Mouse (Mus musculus) embryonic facial prominence, embryonic 10.5 days (tissue): Measurements from ENCODE around the gene Zfp715. TPM values are rescaled to one million over a fixed set of nuclear protein-coding genes. Genes with fewer than 3 reads are reported as not detected.
A peak's percentile ranks its signal among the peaks of the same experiment; 100 is the strongest.

Source experiments
- DNase-seq: peaks from one replicate; pipeline ENCODE4 v3.0.0-alpha.2; 2017; ENCODE audit warnings: low spot score
- H3K27ac ChIP-seq: fragments of 300-500 bp; sonication (generic); replicated peaks from 2 replicates; pipeline ENCODE4 v1.5.1; 2016; ENCODE audit warnings: mild to moderate bottlenecking
- H3K27me3 ChIP-seq: fragments of 300-500 bp; sonication (generic); replicated peaks from 2 replicates; pipeline ENCODE4 v1.6.1; 2016; ENCODE audit warnings: low read depth, mild to moderate bottlenecking; ENCODE audit not compliant: poor library complexity, severe bottlenecking
- H3K36me3 ChIP-seq: fragments of 300-500 bp; sonication (generic); replicated peaks from 2 replicates; pipeline ENCODE4 v1.6.1; 2016; ENCODE audit warnings: mild to moderate bottlenecking, moderate library complexity
- H3K4me1 ChIP-seq: fragments of 300-500 bp; sonication (generic); 2 replicates; pipeline ENCODE4 v1.6.1; 2016
- H3K4me3 ChIP-seq: fragments of 300-500 bp; sonication (generic); 2 replicates; pipeline ENCODE4 v1.5.1; 2016; ENCODE audit warnings: mild to moderate bottlenecking, moderate library complexity
- H3K9me3 ChIP-seq: fragments of 300-500 bp; sonication (generic); 2 replicates; pipeline ENCODE4 v1.6.1; 2016; ENCODE audit warnings: mild to moderate bottlenecking
- WGBS: fragments of 180-500 bp; shearing (Covaris S2); methylation state at CpG from one replicate; pipeline ENCODE4 v1.1.7; 2016; 5-methylcytosine and 5-hydroxymethylcytosine counted together
- polyA plus RNA-seq: library from polyadenylated mRNA; unstranded; fragments of >200 nt; fragmentation: Nextera tagmentation; extraction: Ambion mirVana; gene quantifications from 2 replicates; pipeline ENCODE4 v1.2.1, GENCODE M21; 2016

The Zfp715 gene
- polyA plus RNA-seq, 1 experiment from 2014 or later, result 10.5 TPM

GRCm38 (mm10) chr7:43343191-43343590, 30.1 kb upstream of the Zfp715 start:
- 82% methylated on average over 5 of the region's 5 CpGs for WGBS
- Histone ChIP-seq H3K36me3 (no peaks in the 10 kb centered on the region), H3K27me3 (no peaks in the 10 kb centered on the region), H3K4me3 (no peak overlapping the region), H3K4me1 (no peaks in the 10 kb centered on the region), H3K9me3 (no peaks in the 10 kb centered on the region), H3K27ac (no peak overlapping the region)
- no peak for DNase-seq

- WGBS, result 84% methylated on average over 4 of the region's 4 CpGs
- Histone ChIP-seq H3K4me1 (no peaks in the 10 kb centered on the region), H3K27ac (no peak overlapping the region), H3K36me3 (no peaks in the 10 kb centered on the region), H3K9me3 (no peaks in the 10 kb centered on the region), H3K27me3 (no peaks in the 10 kb centered on the region), H3K4me3 (no peak overlapping the region)
- no peak for DNase-seq
Observed at GRCm38 (mm10) chr7:43340771-43341170, 27.7 kb upstream of the Zfp715 start.

GRCm38 (mm10) chr7:43333899-43334298, 20.8 kb upstream of the Zfp715 start:
- Histone ChIP-seq H3K9me3 (no peaks in the 10 kb centered on the region), H3K4me3 (no peak overlapping the region), H3K27ac (no peak overlapping the region), H3K36me3 (no peaks in the 10 kb centered on the region), H3K4me1 (no peaks in the 10 kb centered on the region), H3K27me3 (no peaks in the 10 kb centered on the region)
- no peak for DNase-seq
- 72% methylated on average over 2 of the region's 2 CpGs for WGBS

GRCm38 (mm10) chr7:43333203-43333602, 20.1 kb upstream of the Zfp715 start:
- Histone ChIP-seq H3K36me3 (no peaks in the 10 kb centered on the region), H3K27me3 (no peaks in the 10 kb centered on the region), H3K27ac (no peak overlapping the region), H3K4me1 (no peaks in the 10 kb centered on the region), H3K4me3 (no peak overlapping the region), H3K9me3 (no peaks in the 10 kb centered on the region)
- no peak for DNase-seq
- WGBS, result 47% methylated on average over 5 of the region's 7 CpGs

- no peaks in the 10 kb centered on the region for H3K27me3 ChIP-seq
- DNase-seq, result no peak
- H3K4me1 ChIP-seq, result no peaks in the 10 kb centered on the region
- H3K4me3 ChIP-seq, result no peak overlapping the region
- no peaks in the 10 kb centered on the region for H3K9me3 ChIP-seq
- 71% methylated on average over 4 of the region's 4 CpGs for WGBS
- H3K27ac ChIP-seq, result no peak overlapping the region
- no peaks in the 10 kb centered on the region for H3K36me3 ChIP-seq
Observed at GRCm38 (mm10) chr7:43328101-43328500, 15.0 kb upstream of the Zfp715 start.

GRCm38 (mm10) chr7:43326223-43326780, 13.2 kb upstream of the Zfp715 start:
- Histone ChIP-seq H3K4me1 (no peaks in the 10 kb centered on the region), H3K9me3 (no peaks in the 10 kb centered on the region), H3K36me3 (no peaks in the 10 kb centered on the region), H3K27ac (no peak overlapping the region), H3K4me3 (no peak overlapping the region), H3K27me3 (no peaks in the 10 kb centered on the region)
- DNase-seq, result no peak
- WGBS, result 55% methylated on average over 10 of the region's 10 CpGs

- peaks cover 21% of the 10 kb centered on the region for H3K36me3 ChIP-seq
- peak overlapping the region; percentile 78 for H3K27ac ChIP-seq
- no peak for DNase-seq
- no peaks in the 10 kb centered on the region for H3K9me3 ChIP-seq
- H3K4me3 ChIP-seq, result peak overlapping the region; percentile 72
- H3K27me3 ChIP-seq, result no peaks in the 10 kb centered on the region
- peaks cover 25% of the 10 kb centered on the region for H3K4me1 ChIP-seq
- 2% methylated on average over 32 of the region's 32 CpGs for WGBS
Observed at GRCm38 (mm10) chr7:43312386-43313012, 595 bp downstream of the Zfp715 start.

GRCm38 (mm10) chr7:43311632-43312031, 1.5 kb downstream of the Zfp715 start:
- peaks cover 25% of the 10 kb centered on the region for H3K4me1 ChIP-seq
- peak overlapping the region; percentile 72 for H3K4me3 ChIP-seq
- no peak overlapping the region for H3K27ac ChIP-seq
- H3K9me3 ChIP-seq, result no peaks in the 10 kb centered on the region
- no peak for DNase-seq
- WGBS, result 83% methylated on average over 6 of the region's 6 CpGs
- peaks cover 30% of the 10 kb centered on the region for H3K36me3 ChIP-seq
- no peaks in the 10 kb centered on the region for H3K27me3 ChIP-seq

GRCm38 (mm10) chr7:43309069-43309468, 4.0 kb downstream of the Zfp715 start:
- Histone ChIP-seq H3K27me3 (no peaks in the 10 kb centered on the region), H3K4me1 (peaks cover 25% of the 10 kb centered on the region), H3K4me3 (no peak overlapping the region), H3K27ac (no peak overlapping the region), H3K9me3 (no peaks in the 10 kb centered on the region), H3K36me3 (peaks cover 48% of the 10 kb centered on the region)
- 78% methylated on average over 2 of the region's 2 CpGs for WGBS
- no peak for DNase-seq

- no peak overlapping the region for H3K4me3 ChIP-seq
- H3K9me3 ChIP-seq, result no peaks in the 10 kb centered on the region
- H3K4me1 ChIP-seq, result peaks cover 6% of the 10 kb centered on the region
- H3K36me3 ChIP-seq, result peaks cover 75% of the 10 kb centered on the region
- H3K27me3 ChIP-seq, result no peaks in the 10 kb centered on the region
- H3K27ac ChIP-seq, result no peak overlapping the region
- DNase-seq, result no peak
- WGBS, result 80% methylated on average over 3 of the region's 3 CpGs
Observed at GRCm38 (mm10) chr7:43305235-43305634, 7.9 kb downstream of the Zfp715 start.

GRCm38 (mm10) chr7:43291524-43291923, 21.6 kb downstream of the Zfp715 start:
- Histone ChIP-seq H3K4me3 (no peak overlapping the region), H3K27ac (no peak overlapping the region), H3K9me3 (no peaks in the 10 kb centered on the region), H3K4me1 (no peaks in the 10 kb centered on the region), H3K27me3 (no peaks in the 10 kb centered on the region), H3K36me3 (peaks cover 12% of the 10 kb centered on the region)
- no peak for DNase-seq
- WGBS, result 85% methylated on average over 3 of the region's 3 CpGs

GRCm38 (mm10) chr7:43282859-43283595, 30.1 kb downstream of the Zfp715 start:
- no peaks in the 10 kb centered on the region for H3K27me3 ChIP-seq
- no peaks in the 10 kb centered on the region for H3K36me3 ChIP-seq
- H3K9me3 ChIP-seq, result no peaks in the 10 kb centered on the region
- H3K4me1 ChIP-seq, result no peaks in the 10 kb centered on the region
- peak overlapping the region; percentile 47 for H3K4me3 ChIP-seq
- WGBS, result 9% methylated on average over 18 of the region's 18 CpGs
- H3K27ac ChIP-seq, result no peak overlapping the region
- peak; percentile 77 for DNase-seq

GRCm38 (mm10) chr7:43282459-43282858, 30.6 kb downstream of the Zfp715 start:
- WGBS, result 91% methylated on average over 3 of the region's 3 CpGs
- no peaks in the 10 kb centered on the region for H3K4me1 ChIP-seq

More at GRCm38 (mm10) chr7:43282459-43282858, 30.6 kb downstream of the Zfp715 start:
- no peaks in the 10 kb centered on the region for H3K27me3 ChIP-seq
- DNase-seq, result no peak
- no peaks in the 10 kb centered on the region for H3K9me3 ChIP-seq
- H3K36me3 ChIP-seq, result no peaks in the 10 kb centered on the region
- H3K4me3 ChIP-seq, result peak overlapping the region; percentile 47; the same call in 1 of the 2 replicates
- H3K27ac ChIP-seq, result no peak overlapping the region
